Mouse (Mus musculus) liver, embryonic 14.5 days (tissue): ENCODE data around the gene Gna11.

ENCODE experiments used
- CTCF ChIP-seq: IDR thresholded peaks from 2 replicates; pipeline ENCODE4 v1.5.1; 2016; ENCODE audit warnings: antibody characterized with exemption, low read depth, control low read depth
- EP300 ChIP-seq: IDR thresholded peaks from 2 replicates; pipeline ENCODE4 v1.6.1; 2016; ENCODE audit warnings: antibody characterized with exemption, low read depth

GRCm38 (mm10) chr10:81571501-81571876, 26.5 kb upstream of the Gna11 start:
- no peak for TF ChIP-seq CTCF
- TF ChIP-seq EP300: no peak
